Mouse (Mus musculus): ENCODE measurements at regions not wholly inside any gene's neighbourhood (a gene's known extent, or its start where the extent isn't known, plus 50 kb on each side); places are given as distances from the start of the nearest gene placed in this dataset.

- DNase-seq (ENCODE audit: low spot score): no peak
Observed at GRCm38 (mm10) chr19:35278395-35278794, 356.2 kb downstream of the Kif20b start.

DNA sequence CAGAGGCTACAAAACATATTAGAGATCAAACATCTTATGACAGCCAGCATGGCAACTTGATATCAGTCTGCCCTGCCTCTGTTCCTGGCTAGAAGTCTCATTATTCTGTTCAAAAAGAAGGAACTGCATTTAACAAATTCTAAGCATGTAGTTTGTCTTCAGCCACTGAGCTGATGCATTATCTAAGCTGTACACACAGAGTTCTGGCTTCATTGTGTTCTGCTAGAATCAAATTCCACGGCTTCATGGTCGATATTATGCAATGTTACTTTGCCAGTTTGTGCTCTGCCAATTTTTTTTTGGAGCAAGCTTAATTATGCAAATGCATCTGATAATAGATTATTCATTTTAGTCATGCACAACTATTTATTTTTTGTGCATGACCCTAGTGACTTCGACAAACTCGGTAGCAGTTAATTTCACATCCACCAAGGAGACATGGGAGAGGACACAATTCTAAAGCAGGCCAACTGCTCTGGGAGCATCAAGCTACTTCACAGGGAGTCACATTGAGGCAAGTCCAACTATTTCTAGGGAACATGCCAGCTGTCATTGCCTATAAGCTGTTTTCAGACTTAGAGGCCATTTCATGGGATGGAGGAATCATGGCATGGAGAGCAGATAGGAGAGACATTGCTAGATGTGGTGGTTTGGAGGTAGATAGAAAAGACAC, 360.8 kb downstream of the Kif20b start:
- DNase-seq (ENCODE audit: low spot score): no peak

DNA sequence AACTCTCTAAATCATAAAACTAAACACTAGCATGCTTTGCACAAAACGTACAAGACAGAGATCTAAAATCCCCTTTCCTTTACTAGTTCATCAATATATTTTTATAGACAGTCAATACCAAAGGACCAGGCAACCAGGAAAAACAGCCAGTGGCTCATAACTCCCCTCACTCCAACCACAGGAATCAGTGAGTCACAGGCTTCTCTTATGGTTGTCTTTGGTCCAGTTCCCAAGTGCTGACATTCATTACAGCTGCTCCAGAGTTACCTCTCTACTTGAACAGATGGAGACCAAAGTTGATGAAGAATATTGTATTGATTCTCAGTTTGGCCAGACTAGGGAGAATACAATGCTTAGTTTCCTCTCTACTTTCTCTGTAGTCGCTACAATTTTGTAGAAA, 376.7 kb downstream of the Kif20b start:
- DNase-seq (ENCODE audit: low spot score): no peak

- no peak for DNase-seq (ENCODE audit: low spot score)
Observed at GRCm38 (mm10) chr19:35302723-35303270, 380.6 kb downstream of the Kif20b start.
